Mouse (Mus musculus) small intestine, adult 2 months (tissue): ENCODE data around the gene Megf6.

Source experiments
- CTCF ChIP-seq: fragments of 200-500 bp; IDR thresholded peaks from 2 replicates; pipeline ENCODE4 v1.5.1; 2012; ENCODE audit warnings: low read depth, mild to moderate bottlenecking, control low read depth, inconsistent platforms, low read length, moderate library complexity, mixed read lengths; ENCODE audit not compliant: insufficient replicate concordance, insufficient read length; ENCODE audit errors: extremely low read depth
- POLR2A ChIP-seq: fragments of 200-500 bp; IDR thresholded peaks from 2 replicates; pipeline ENCODE4 v1.6.1; 2012; ENCODE audit warnings: low read depth, mild to moderate bottlenecking, control low read depth, inconsistent platforms, low read length, moderate library complexity

GRCm38 (mm10) chr4:154222773-154223172 lies 52.2 kb downstream of the Megf6 start:
- no peak for TF ChIP-seq POLR2A
- TF ChIP-seq CTCF, result no peak
